Mouse (Mus musculus): Measurements from ENCODE around the gene Lrrc41.

Lrrc41 gene

DNA sequence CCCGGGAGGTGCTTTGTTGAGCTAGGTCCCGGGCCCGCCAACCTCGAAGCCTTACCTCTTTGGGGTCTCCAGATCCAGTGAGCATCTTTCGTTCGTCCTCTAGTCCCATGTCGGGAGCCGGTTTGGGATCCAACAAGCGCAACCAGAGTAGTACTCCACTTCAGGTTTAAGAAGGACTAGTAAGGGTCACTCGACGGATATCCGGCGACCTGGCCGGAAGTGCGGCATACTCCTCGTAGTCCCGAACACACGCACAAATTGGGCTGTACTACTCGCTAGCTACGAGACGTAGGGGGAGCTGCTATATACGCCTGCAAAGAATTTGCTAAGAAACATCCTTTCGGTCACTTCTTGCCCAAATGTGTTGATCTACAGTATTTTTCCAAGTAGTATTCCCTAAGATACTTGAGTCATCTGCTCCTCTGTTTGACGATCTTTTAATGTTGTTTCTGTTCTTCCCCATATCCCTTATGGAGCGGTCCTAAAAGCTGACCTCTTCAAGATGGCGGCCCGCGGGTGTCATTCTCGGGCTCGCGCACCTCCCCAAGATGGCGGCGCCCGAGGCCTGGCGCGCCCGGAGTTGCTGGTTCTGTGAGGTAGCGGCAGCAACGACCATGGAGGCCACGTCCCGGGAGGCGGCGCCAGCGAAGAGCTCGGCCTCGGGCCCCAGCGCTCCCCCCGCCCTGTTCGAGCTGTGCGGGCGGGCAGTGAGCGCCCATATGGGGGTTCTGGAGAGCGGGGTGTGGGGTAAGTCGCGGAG, at the start of gene Lrrc41, which contains the start of gene Uqcrh:
Lrrc41 (plus strand) TSS at position 409 of the 760 bp plus-strand sequence.
Uqcrh (minus strand) TSS at position 211 of the 760 bp plus-strand sequence.
- peak; percentile 98 for DNase-seq (ENCODE audit: low read depth, low spot score)

- no peak for DNase-seq (ENCODE audit: low read depth, low spot score)
Observed at GRCm38 (mm10) chr4:116032906-116033305, 42.2 kb upstream of the Lrrc41 start.

GRCm38 (mm10) chr4:116033374-116033773, 41.7 kb upstream of the Lrrc41 start:
- DNase-seq (ENCODE audit: low read depth, low spot score), result no peak

- DNase-seq (ENCODE audit: low read depth, low spot score), result no peak
Observed at GRCm38 (mm10) chr4:116040466-116040865, 34.6 kb upstream of the Lrrc41 start.

- DNase-seq (ENCODE audit: low read depth, low spot score), result no peak
Observed at GRCm38 (mm10) chr4:116042186-116042585, 32.9 kb upstream of the Lrrc41 start.

- no peak for DNase-seq (ENCODE audit: low read depth, low spot score)
Observed at GRCm38 (mm10) chr4:116046604-116047003, 28.5 kb upstream of the Lrrc41 start.

DNA sequence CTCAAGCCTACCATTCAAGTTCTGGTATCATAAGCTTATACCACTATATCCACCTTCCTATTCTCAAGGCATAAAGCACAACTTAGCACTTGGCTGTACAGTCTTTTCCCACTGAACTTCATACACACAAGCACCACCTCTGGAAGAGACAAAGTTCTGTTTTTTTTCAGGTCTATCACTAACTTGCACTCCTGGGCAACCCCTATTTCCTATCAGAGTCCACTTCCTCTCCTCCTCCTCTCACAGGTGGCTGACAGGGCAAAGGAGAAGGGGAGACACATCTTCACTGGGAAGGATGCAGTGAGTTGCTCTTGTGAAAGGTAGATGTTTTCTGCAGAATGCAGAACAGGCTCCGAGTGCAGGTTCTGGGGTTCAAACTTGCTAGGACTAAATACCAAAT, 27.4 kb upstream of the Lrrc41 start:
- DNase-seq (ENCODE audit: low read depth, low spot score), result no peak

DNA sequence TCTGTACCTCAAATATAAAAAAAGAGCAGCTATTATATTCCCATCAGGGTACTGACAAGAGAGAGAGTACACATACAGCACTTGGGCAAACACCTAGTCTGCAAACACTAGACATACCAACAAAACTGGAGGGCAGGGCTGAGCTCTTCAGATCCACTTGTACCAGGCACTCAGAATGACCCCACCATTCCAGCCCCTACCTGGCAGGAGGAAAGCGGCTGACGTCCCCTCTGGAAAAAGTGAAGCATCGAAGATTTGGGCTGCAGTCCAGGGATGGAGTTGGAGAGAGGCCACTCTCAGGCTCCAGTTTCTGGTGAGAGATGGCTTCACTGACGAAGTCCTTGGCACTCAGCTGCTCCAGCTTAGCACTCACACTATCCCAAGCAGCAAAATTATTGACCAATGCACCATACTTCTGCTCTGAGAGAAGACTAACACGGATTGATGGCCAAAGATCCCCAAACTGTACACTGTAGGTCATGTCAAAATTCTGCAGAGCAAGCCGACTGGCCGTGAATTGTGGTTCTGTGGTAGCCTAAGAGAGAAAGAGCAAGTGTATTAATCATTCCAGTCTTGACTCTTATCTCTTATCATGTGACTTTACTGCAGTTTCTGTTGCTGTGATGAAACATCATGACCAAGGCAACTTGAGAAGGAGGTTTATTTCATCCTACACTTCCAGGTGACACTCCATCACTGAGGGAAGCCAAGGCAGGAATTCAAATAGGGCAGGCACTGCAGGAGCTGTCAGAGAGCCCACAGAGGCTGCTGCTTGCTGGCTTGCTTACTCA, 26.7 kb upstream of the Lrrc41 start:
- DNase-seq (ENCODE audit: low read depth, low spot score), result no peak

- no peak for DNase-seq (ENCODE audit: low read depth, low spot score)
Observed at GRCm38 (mm10) chr4:116049211-116049610, 25.9 kb upstream of the Lrrc41 start.

DNA sequence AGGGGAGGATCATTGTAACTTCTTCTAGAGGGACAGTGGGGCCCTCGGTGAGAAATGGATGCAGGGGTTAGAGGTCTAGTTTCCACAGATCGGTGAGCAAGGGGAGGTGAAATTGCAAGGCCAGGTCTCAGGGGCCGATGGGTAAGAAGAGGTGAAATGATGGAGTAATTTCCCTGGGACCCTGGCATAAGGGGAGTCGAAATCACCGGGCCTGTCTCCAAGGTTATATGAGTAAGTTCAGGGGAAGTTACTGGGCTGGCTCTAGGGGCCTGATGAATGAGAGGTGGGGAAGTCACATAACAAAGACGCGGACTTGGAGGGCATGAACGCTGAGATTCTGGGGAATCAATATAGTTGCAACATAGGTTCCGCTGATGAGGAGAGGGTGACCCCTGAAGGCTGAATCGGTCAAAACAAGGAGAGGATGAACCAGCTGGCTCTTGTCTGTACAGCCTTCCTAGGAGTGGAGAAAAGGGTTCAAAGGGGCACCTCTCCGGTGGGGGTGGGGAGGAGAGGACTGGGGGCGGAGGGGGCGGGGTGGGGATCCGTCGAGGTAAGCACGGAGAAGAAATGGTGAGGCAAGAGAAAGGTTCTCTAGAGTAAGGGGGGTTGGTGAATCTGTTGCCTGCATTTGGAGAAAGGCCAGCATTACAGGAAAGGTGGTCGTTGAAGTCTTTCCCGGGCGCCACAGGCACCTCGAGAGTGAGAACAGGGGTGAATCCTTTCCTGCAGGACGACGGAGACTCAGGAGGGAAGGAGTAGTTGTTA, 22.4 kb upstream of the Lrrc41 start:
- DNase-seq (ENCODE audit: low read depth, low spot score), result peak; percentile 28

DNA sequence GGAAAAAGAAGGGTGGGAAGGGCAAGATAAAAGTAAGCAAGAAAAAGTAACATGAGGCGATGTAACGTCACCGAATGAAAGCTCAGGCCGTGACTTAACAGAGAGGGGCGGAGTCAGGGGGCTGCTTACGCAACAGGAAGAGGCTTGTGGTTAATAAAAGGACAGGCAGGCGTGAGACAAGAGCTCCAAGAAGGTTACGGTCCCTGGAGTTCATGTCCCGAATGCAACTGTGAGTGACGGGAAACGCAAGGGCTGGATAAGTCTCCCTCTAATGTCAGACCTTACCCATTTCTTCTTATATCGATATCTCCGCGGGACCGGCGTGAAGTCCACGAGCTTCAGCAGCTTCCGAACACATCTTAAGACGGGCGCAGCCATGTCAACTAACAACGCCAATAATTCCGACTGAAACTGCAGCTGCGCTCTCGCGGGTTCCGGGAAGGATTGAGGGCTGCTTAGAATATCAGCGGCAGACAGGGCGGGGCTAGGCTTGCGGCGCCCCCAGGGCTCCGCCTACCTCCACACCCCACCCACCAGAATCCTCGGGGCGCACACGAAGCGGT, 21.6 kb upstream of the Lrrc41 start, which contains the start of gene Nsun4:
Nsun4 (minus strand) TSS at position 478 of the 563 bp plus-strand sequence.
- peak; percentile 97 for DNase-seq (ENCODE audit: low read depth, low spot score)

DNA sequence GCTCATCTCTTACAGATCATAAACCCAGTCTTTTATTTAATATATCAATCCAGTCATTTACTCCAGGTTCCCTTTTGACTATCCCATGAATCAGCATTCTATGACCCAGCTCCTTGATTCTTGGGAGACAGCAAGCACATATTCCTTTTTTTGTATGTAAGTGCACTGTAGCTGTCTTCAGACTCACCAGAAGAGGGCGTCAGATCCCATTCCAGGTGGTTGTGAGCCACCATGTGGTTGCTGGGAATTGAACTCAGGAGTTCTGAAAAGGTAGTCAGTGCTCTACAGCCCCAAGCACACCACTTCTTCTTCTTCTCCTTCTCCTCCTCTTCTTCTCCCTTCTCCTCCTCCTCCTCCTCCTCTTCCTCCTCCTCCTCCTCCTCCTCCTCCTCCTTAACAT, 17.5 kb upstream of the Lrrc41 start:
- peak; percentile 67 for DNase-seq (ENCODE audit: low read depth, low spot score)

DNA sequence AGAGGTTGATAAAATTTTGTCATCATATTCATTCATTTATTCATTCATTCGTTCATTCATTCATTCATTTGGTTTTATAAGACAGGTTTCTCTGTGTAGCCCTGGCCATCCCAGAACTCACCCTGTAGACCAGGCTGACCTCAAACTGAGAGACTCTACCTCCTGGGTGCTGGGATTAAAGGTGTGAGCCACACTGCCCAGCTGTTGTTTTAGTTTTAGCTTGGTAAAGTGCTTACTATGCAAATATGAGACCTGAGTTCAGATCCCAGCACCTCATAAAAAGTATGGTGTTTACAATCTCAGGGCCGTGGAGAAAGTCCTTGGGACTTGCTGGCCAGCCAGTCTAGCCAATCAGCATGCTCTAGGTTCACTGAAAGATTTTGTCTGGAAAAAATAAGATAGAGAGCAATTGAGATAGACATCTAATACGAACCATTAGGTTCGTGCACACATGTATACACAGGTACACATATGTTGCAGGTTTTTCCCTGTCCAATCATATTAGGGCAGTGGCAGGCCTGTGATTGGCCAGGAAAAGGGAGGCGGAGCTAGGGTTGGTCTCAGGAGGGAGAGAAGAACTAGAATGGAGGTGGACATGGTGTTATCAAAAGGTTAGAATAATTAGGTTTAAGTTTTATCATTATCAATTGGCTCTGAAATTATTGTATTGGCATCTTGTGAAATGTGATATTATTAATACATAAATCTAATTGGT, 15.9 kb upstream of the Lrrc41 start:
- DNase-seq (ENCODE audit: low read depth, low spot score), result peak; percentile 64

- DNase-seq (ENCODE audit: low read depth, low spot score), result no peak
Observed at GRCm38 (mm10) chr4:116063855-116064254, 11.2 kb upstream of the Lrrc41 start.

DNA sequence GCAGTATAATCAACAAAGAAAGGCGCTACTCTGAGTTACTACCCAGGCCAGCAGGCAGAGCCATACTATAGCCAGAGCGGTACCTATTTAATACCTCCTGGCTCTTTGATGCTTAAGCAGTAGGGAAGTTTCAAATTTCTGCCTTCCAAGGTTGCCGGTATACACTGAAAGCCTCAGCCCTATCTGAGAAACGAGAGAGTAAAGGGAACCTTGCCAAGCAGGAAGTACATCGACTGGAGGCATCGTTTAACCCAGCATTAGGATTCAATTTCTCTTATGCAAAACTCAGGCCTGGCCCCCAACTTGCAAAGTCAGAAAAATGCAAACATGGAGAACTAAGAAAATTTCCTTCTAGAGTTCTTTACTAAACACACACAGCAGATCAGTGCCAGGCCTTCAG, 5.0 kb upstream of the Lrrc41 start:
- DNase-seq (ENCODE audit: low read depth, low spot score), result no peak

- peak; percentile 25 for DNase-seq (ENCODE audit: low read depth, low spot score)
Observed at GRCm38 (mm10) chr4:116073146-116073545, 1.9 kb upstream of the Lrrc41 start.

DNA sequence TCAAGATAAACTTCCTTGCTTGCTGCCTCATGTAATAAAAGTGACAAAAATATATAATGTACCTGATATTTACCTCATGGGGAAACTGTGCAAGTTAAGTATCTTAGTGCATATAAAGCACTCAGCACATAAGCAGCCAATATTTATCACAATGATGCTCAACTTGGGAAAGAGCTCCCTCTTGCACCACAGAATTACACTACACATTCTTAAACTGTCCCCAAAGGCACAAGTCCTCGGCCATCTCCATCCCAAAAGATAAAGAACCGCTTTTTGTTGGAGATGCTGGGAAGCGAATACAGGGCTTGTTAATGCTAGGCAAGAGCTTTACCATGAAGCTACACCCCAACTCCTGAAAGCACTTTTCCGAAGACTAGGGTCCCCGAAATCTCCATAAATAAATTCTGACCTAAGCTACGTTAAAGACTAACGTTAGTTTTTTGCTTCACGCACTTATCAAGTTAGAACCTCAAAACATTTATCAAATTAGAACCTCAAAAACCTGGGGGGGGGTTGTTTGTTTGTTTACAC, 859 bp upstream of the Lrrc41 start:
- peak; percentile 27 for DNase-seq (ENCODE audit: low read depth, low spot score)

GRCm38 (mm10) chr4:116075631-116076368, 731 bp downstream of the Lrrc41 start:
- DNase-seq (ENCODE audit: low read depth, low spot score), result peak; percentile 84

GRCm38 (mm10) chr4:116076369-116077231, 1.5 kb downstream of the Lrrc41 start:
- DNase-seq (ENCODE audit: low read depth, low spot score), result peak; percentile 35

Data from ZHBTc4 (cell line).